Mouse (Mus musculus): ENCODE data around the gene Dnaaf1.

DNA sequence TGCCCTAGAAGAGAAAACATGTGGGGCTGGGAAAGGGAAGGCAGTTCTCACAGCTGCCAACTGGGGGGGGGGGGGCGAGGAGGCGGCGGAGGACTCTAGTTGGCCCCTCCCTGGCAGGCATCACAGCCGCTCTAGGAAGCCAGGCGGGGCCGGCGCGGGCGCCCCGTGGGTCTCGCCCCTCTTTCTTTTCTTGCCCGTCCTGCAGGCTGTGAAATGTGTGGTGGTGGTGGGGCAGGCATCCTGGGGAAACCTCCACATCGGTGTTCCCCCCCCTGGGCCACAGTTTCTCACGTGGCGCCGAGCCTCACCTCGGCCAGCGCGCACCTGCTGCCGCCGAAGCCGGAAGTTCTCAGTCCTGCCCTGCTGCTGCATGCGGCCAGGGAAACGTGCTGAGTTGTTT is 10.9 kb downstream of the Dnaaf1 start:
- TF ChIP-seq GATA1 (IDR thresholded peaks at IDR 0.05; ENCODE audit: low read length): no peak
- TF ChIP-seq TAL1 (IDR thresholded peaks at IDR 0.05; ENCODE audit: low read length): no peak
